Mouse (Mus musculus): ENCODE data around the gene 3110082I17Rik. TPM values are rescaled to one million over a fixed set of nuclear protein-coding genes. Genes with fewer than 3 reads are reported as not detected.

The 3110082I17Rik gene
- polyA plus RNA-seq, 1 experiment from 2014 or later, result 10.5 TPM

- no peaks in the 10 kb centered on the region for H3K9me3 ChIP-seq (replicated peaks; ENCODE audit: control insufficient read depth, low read length)
- no peaks in the 10 kb centered on the region for H3K36me3 ChIP-seq (ENCODE audit: control insufficient read depth, insufficient read depth)
- no peak overlapping the region for H3K4me2 ChIP-seq (ENCODE audit: low read depth, low read length)
- H3K4me1 ChIP-seq (ENCODE audit: control insufficient read depth, low read depth, low read length), result peaks cover 6% of the 10 kb centered on the region
- H3K27ac ChIP-seq (ENCODE audit: low read length), result no peak overlapping the region
- H3K27me3 ChIP-seq (ENCODE audit: control insufficient read depth, insufficient read depth, low read depth, low read length), result no peaks in the 10 kb centered on the region
- ATAC-seq (ENCODE audit: low read depth), result no peak
- H3K4me3 ChIP-seq (ENCODE audit: low read depth, low read length), result no peak overlapping the region
- 39% methylated on average over 4 of the region's 4 CpGs for WGBS (ENCODE audit: insufficient replicate concordance)
- no peak overlapping the region for H3K9ac ChIP-seq (ENCODE audit: low read depth, low read length)
Observed at GRCm38 (mm10) chr5:139464874-139465273, 4.5 kb upstream of the 3110082I17Rik start.

GRCm38 (mm10) chr5:139459938-139460337, 389 bp downstream of the 3110082I17Rik start:
- Histone ChIP-seq H3K4me2 (ENCODE audit: low read depth, low read length) (peak overlapping the region; percentile 86), H3K36me3 (ENCODE audit: control insufficient read depth, insufficient read depth) (no peaks in the 10 kb centered on the region), H3K9me3 (replicated peaks; ENCODE audit: control insufficient read depth, low read length) (no peaks in the 10 kb centered on the region), H3K27ac (ENCODE audit: low read length) (no peak overlapping the region), H3K4me1 (ENCODE audit: control insufficient read depth, low read depth, low read length) (peaks cover 14% of the 10 kb centered on the region), H3K27me3 (ENCODE audit: control insufficient read depth, insufficient read depth, low read depth, low read length) (no peaks in the 10 kb centered on the region), H3K9ac (ENCODE audit: low read depth, low read length) (peak overlapping the region; percentile 56), H3K4me3 (ENCODE audit: low read depth, low read length) (peak overlapping the region; percentile 68)
- ATAC-seq (ENCODE audit: low read depth), result no peak
- 3% methylated on average over 10 of the region's 10 CpGs for WGBS (ENCODE audit: insufficient replicate concordance)

- no peak overlapping the region for H3K4me3 ChIP-seq (ENCODE audit: low read depth, low read length)
- H3K4me1 ChIP-seq (ENCODE audit: control insufficient read depth, low read depth, low read length), result peaks cover 14% of the 10 kb centered on the region
- H3K9ac ChIP-seq (ENCODE audit: low read depth, low read length), result no peak overlapping the region
- H3K4me2 ChIP-seq (ENCODE audit: low read depth, low read length), result no peak overlapping the region
- no peaks in the 10 kb centered on the region for H3K27me3 ChIP-seq (ENCODE audit: control insufficient read depth, insufficient read depth, low read depth, low read length)
- no peaks in the 10 kb centered on the region for H3K9me3 ChIP-seq (replicated peaks; ENCODE audit: control insufficient read depth, low read length)
- 61% methylated on average over 8 of the region's 8 CpGs for WGBS (ENCODE audit: insufficient replicate concordance)
- H3K27ac ChIP-seq (ENCODE audit: low read length), result no peak overlapping the region
- ATAC-seq (ENCODE audit: low read depth), result no peak
- no peaks in the 10 kb centered on the region for H3K36me3 ChIP-seq (ENCODE audit: control insufficient read depth, insufficient read depth)
Observed at GRCm38 (mm10) chr5:139457241-139457640, 3.1 kb downstream of the 3110082I17Rik start.

- H3K4me3 ChIP-seq (ENCODE audit: low read depth, low read length), result no peak overlapping the region
- H3K27ac ChIP-seq (ENCODE audit: low read length), result no peak overlapping the region
- WGBS (ENCODE audit: insufficient replicate concordance), result 74% methylated on average over 12 of the region's 12 CpGs
- peaks cover 10% of the 10 kb centered on the region for H3K4me1 ChIP-seq (ENCODE audit: control insufficient read depth, low read depth, low read length)
- H3K9me3 ChIP-seq (replicated peaks; ENCODE audit: control insufficient read depth, low read length), result no peaks in the 10 kb centered on the region
- H3K27me3 ChIP-seq (ENCODE audit: control insufficient read depth, insufficient read depth, low read depth, low read length), result no peaks in the 10 kb centered on the region
- no peak for ATAC-seq (ENCODE audit: low read depth)
- no peak overlapping the region for H3K4me2 ChIP-seq (ENCODE audit: low read depth, low read length)
- H3K36me3 ChIP-seq (ENCODE audit: control insufficient read depth, insufficient read depth), result no peaks in the 10 kb centered on the region
- H3K9ac ChIP-seq (ENCODE audit: low read depth, low read length), result no peak overlapping the region
Observed at GRCm38 (mm10) chr5:139455166-139455565, 5.2 kb downstream of the 3110082I17Rik start.

GRCm38 (mm10) chr5:139453031-139453430, 7.3 kb downstream of the 3110082I17Rik start:
- no peak overlapping the region for H3K27ac ChIP-seq (ENCODE audit: low read length)
- 66% methylated on average over 10 of the region's 10 CpGs for whole genome bisulfite sequencing (ENCODE audit: insufficient replicate concordance)
- ATAC-seq (ENCODE audit: low read depth), result no peak
- peaks cover 7% of the 10 kb centered on the region for H3K4me1 ChIP-seq (ENCODE audit: control insufficient read depth, low read depth, low read length)
- H3K4me2 ChIP-seq (ENCODE audit: low read depth, low read length), result no peak overlapping the region
- H3K9me3 ChIP-seq (replicated peaks; ENCODE audit: control insufficient read depth, low read length), result no peaks in the 10 kb centered on the region
- H3K27me3 ChIP-seq (ENCODE audit: control insufficient read depth, insufficient read depth, low read depth, low read length), result no peaks in the 10 kb centered on the region
- no peaks in the 10 kb centered on the region for H3K36me3 ChIP-seq (ENCODE audit: control insufficient read depth, insufficient read depth)
- H3K4me3 ChIP-seq (ENCODE audit: low read depth, low read length), result no peak overlapping the region
- H3K9ac ChIP-seq (ENCODE audit: low read depth, low read length), result no peak overlapping the region

- Histone ChIP-seq H3K4me2 (ENCODE audit: low read depth, low read length) (no peak overlapping the region), H3K9ac (ENCODE audit: low read depth, low read length) (no peak overlapping the region), H3K4me1 (ENCODE audit: control insufficient read depth, low read depth, low read length) (peaks cover 7% of the 10 kb centered on the region), H3K9me3 (replicated peaks; ENCODE audit: control insufficient read depth, low read length) (no peaks in the 10 kb centered on the region), H3K27me3 (ENCODE audit: control insufficient read depth, insufficient read depth, low read depth, low read length) (no peaks in the 10 kb centered on the region), H3K36me3 (ENCODE audit: control insufficient read depth, insufficient read depth) (no peaks in the 10 kb centered on the region), H3K27ac (ENCODE audit: low read length) (no peak overlapping the region; the same call in 1 of the 2 replicates), H3K4me3 (ENCODE audit: low read depth, low read length) (no peak overlapping the region)
- WGBS (ENCODE audit: insufficient replicate concordance), result 52% methylated on average over 4 of the region's 4 CpGs
- no peak for ATAC-seq (ENCODE audit: low read depth)
Observed at GRCm38 (mm10) chr5:139449926-139450325, 10.4 kb downstream of the 3110082I17Rik start.

- Histone ChIP-seq H3K27ac (ENCODE audit: low read length) (peak overlapping the region; percentile 63), H3K9ac (ENCODE audit: low read depth, low read length) (no peak overlapping the region)
Observed at GRCm38 (mm10) chr5:139449161-139449791, 11.1 kb downstream of the 3110082I17Rik start.

GRCm38 (mm10) chr5:139448025-139448424, 12.3 kb downstream of the 3110082I17Rik start:
- no peak overlapping the region for H3K4me3 ChIP-seq (ENCODE audit: low read depth, low read length)
- no peaks in the 10 kb centered on the region for H3K9me3 ChIP-seq (replicated peaks; ENCODE audit: control insufficient read depth, low read length)
- peaks cover 7% of the 10 kb centered on the region for H3K4me1 ChIP-seq (ENCODE audit: control insufficient read depth, low read depth, low read length)
- H3K4me2 ChIP-seq (ENCODE audit: low read depth, low read length), result no peak overlapping the region
- no peaks in the 10 kb centered on the region for H3K27me3 ChIP-seq (ENCODE audit: control insufficient read depth, insufficient read depth, low read depth, low read length)
- ATAC-seq (ENCODE audit: low read depth), result no peak
- H3K9ac ChIP-seq (ENCODE audit: low read depth, low read length), result no peak overlapping the region
- no peak overlapping the region for H3K27ac ChIP-seq (ENCODE audit: low read length)
- 71% methylated on average over 6 of the region's 6 CpGs for WGBS (ENCODE audit: insufficient replicate concordance)
- no peaks in the 10 kb centered on the region for H3K36me3 ChIP-seq (ENCODE audit: control insufficient read depth, insufficient read depth)

More at GRCm38 (mm10) chr5:139449161-139449791, 11.1 kb downstream of the 3110082I17Rik start:
- Histone ChIP-seq H3K27me3 (ENCODE audit: control insufficient read depth, insufficient read depth, low read depth, low read length) (no peaks in the 10 kb centered on the region), H3K4me2 (ENCODE audit: low read depth, low read length) (no peak overlapping the region), H3K4me1 (ENCODE audit: control insufficient read depth, low read depth, low read length) (peaks cover 7% of the 10 kb centered on the region), H3K36me3 (ENCODE audit: control insufficient read depth, insufficient read depth) (no peaks in the 10 kb centered on the region), H3K4me3 (ENCODE audit: low read depth, low read length) (no peak overlapping the region), H3K9me3 (replicated peaks; ENCODE audit: control insufficient read depth, low read length) (no peaks in the 10 kb centered on the region)
- ATAC-seq (ENCODE audit: low read depth), result peak; percentile 37; the same call in 1 of the 2 replicates
- WGBS (ENCODE audit: insufficient replicate concordance), result 29% methylated on average over 5 of the region's 5 CpGs

GRCm38 (mm10) chr5:139445258-139445657, 15.1 kb downstream of the 3110082I17Rik start:
- H3K36me3 ChIP-seq (ENCODE audit: control insufficient read depth, insufficient read depth), result no peaks in the 10 kb centered on the region
- ATAC-seq (ENCODE audit: low read depth), result no peak
- H3K4me3 ChIP-seq (ENCODE audit: low read depth, low read length), result no peak overlapping the region
- no peaks in the 10 kb centered on the region for H3K27me3 ChIP-seq (ENCODE audit: control insufficient read depth, insufficient read depth, low read depth, low read length)
- no peaks in the 10 kb centered on the region for H3K9me3 ChIP-seq (replicated peaks; ENCODE audit: control insufficient read depth, low read length)
- H3K9ac ChIP-seq (ENCODE audit: low read depth, low read length), result no peak overlapping the region
- H3K4me2 ChIP-seq (ENCODE audit: low read depth, low read length), result no peak overlapping the region
- no peak overlapping the region for H3K27ac ChIP-seq (ENCODE audit: low read length)
- 74% methylated on average over 8 of the region's 8 CpGs for WGBS (ENCODE audit: insufficient replicate concordance)
- peaks cover 7% of the 10 kb centered on the region for H3K4me1 ChIP-seq (ENCODE audit: control insufficient read depth, low read depth, low read length)
